In genomic region chr9:95428277-95428676, GRCm38 (mm10) we compare ENCODE assay signal across 15 mouse cellular contexts. TPM values are rescaled to one million over a fixed set of nuclear protein-coding genes. Genes with fewer than 3 reads are reported as not detected.
"Had no signal": no experiment of that assay in that cellular context is flagged by ENCODE, and none has a peak within 500 bp of the region (broad histone marks: within the 10 kb centered on the region; RNA-seq: fewer than 3 reads in every experiment).

No protein-coding gene starts in this region.

- H3K9ac ChIP-seq: intestine, embryonic 15.5 days; limb, embryonic 12.5 days; liver, embryonic 13.5 days; liver, postnatal 0 days; midbrain, embryonic 15.5 days; neural tube, embryonic 13.5 days; stomach, embryonic 15.5 days had no signal

- H3K27me3 ChIP-seq: intestine, embryonic 15.5 days; limb, embryonic 12.5 days; liver, embryonic 13.5 days; midbrain, embryonic 15.5 days; neural tube, embryonic 13.5 days; stomach, embryonic 15.5 days had no signal

- H3K36me3 ChIP-seq: intestine, embryonic 15.5 days; limb, embryonic 12.5 days; liver, embryonic 13.5 days; midbrain, embryonic 15.5 days; neural tube, embryonic 13.5 days; stomach, embryonic 15.5 days had no signal

- ATAC-seq: intestine, embryonic 15.5 days; liver, postnatal 0 days; midbrain, embryonic 15.5 days had no signal

- H3K4me2 ChIP-seq: intestine, embryonic 15.5 days; limb, embryonic 12.5 days; liver, embryonic 13.5 days; midbrain, embryonic 11.5 days; midbrain, embryonic 15.5 days; neural tube, embryonic 13.5 days; stomach, embryonic 15.5 days had no signal

- H3K4me3 ChIP-seq: intestine, embryonic 15.5 days; layer of hippocampus, adult 2 months; limb, embryonic 12.5 days; liver, embryonic 13.5 days; megakaryocyte, embryonic 14.5 days; midbrain, embryonic 15.5 days; neural tube, embryonic 13.5 days; stomach, embryonic 15.5 days had no signal

- H3K27ac ChIP-seq: intestine, embryonic 15.5 days; layer of hippocampus, adult 2 months; limb, embryonic 12.5 days; liver, embryonic 13.5 days; macrophage; midbrain, embryonic 15.5 days; neural tube, embryonic 13.5 days; stomach, embryonic 15.5 days had no signal

- DNase-seq: liver; liver, embryonic 13.5 days; liver, postnatal 0 days; right cerebral cortex, postnatal 14 days; thymus, adult 2 months; thymus, postnatal 25 days had no signal

- H3K9me3 ChIP-seq: intestine, embryonic 15.5 days; limb, embryonic 12.5 days; liver, embryonic 13.5 days; midbrain, embryonic 15.5 days; neural tube, embryonic 13.5 days; stomach, embryonic 15.5 days had no signal

- H3K4me1 ChIP-seq: intestine, embryonic 15.5 days; limb, embryonic 12.5 days; liver, embryonic 13.5 days; megakaryocyte, embryonic 14.5 days; midbrain, embryonic 15.5 days; stomach, embryonic 15.5 days had no signal

RNA-seq across cellular contexts. Expression of gene Chst2, which starts 21.8 kb away (rescaled TPM):
- polyA plus RNA-seq: macrophage had no signal
